Mouse (Mus musculus) R1 (cell line): ENCODE measurements around the gene Auts2.

Experiments used
- DNase-seq: peaks from one replicate; pipeline ENCODE4 v3.0.0-alpha.2; 2018; ENCODE audit warnings: low read depth, low spot score

The Auts2 gene

DNA sequence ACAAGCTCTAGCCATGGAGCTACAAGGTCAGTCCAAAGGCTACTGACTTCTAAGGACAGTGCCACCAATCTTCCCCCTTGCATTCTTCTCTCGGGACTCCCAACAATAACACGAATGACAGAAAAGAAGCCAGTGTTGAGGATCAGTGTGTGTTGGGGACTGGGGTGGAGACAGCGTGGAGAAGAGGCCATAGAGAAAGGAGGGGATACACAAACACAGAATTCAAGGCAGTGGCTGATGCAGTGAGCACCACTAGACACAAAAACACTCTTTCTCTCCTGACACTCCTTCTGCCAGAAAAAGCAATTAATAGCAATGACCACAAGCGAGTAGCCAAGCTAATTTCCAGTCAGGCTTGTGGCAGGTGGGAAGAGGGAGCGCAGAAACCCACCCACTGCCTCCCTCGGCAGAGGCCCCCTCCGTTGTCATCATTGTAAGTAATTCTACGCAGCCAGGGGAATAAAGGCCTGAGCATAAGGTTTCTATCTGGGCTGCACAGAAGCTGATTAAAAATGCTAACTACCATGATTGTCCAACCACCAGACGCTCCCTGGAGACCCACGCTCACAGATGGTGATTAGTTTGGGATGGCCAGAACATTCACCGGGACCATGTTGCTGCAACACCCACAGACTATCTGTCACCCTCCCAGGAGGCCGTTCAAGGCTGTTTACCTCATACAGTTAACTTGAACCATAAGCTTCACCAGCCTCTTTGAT, 862.9 kb downstream of the Auts2 start:
- DNase-seq, result no peak

DNA sequence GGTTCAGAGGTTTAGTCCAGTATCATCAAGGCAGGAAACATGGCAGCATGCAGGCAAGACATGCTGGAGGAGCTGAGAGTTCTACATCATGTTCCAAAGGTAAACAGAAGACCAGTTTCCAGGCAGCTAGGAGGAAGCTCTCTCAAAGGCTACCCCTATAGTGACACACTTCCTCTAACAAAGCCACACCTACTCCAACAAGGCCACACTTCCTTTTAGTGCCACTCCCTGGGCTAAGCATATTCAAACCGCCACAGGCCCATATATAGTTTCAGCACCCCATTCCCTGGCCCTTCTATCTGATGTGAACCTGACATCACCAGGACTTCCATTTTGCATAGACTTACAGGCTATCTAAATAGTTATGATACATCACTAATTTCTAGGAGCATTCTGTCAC, 863.6 kb downstream of the Auts2 start:
- peak; percentile 16 for DNase-seq

DNA sequence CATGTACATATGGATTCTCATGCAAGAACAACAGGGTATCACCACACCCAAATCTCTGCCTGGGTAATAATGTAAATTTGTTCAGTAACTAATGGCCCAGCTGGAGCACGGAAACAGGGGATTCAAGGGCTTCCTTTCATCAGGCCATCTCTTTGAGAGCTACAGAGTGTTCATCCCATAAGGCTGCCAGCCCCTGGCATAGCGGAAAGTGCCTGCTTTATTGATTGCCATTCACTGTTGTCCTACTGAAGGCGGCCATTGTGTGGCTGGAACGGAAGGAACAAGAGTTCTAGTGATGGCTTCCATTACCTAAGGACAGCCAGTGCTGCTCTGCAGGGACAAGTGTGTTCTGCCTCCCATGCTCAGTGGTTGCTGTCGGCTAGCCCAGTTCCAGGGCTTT, 865.6 kb downstream of the Auts2 start:
- peak; percentile 36 for DNase-seq

DNA sequence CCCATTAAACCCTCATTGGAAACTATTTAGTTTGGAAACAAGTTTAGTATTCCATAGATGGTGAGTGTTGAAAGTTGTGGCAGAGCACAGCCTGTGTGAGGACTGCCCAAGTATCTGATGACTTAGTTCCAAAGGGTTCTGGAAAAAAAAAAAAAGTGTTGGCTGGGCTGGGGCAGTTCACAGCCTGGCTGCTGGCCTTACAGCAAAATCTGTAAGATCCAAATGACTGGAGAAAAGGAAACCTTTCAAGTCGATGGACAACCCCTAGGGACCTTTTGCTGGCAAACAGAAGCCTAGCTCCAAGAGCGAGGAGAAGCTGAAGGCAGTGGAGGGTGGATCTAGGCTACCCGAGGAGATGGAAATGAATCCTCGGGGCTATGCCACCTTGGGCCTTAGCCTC, 869.4 kb downstream of the Auts2 start:
- DNase-seq, result no peak

DNA sequence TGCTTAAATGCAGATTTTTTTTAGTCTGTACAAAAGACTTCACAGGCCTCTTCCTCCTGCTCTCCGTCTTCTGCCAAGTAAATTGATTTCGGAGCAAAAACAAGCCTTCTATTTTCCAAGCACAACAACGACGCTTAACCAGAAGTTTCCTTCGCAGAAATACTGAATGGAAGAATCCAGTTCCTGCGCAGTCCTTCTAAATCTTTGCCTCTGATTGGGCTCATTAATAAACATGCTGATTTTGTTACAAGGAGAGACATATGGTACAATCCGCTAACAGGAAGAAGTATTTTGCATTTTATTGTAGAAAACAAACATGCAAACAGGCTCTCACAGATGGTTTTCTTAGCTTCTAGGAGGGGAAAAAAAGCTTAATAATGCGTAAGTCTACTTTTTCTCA, 878.1 kb downstream of the Auts2 start:
- DNase-seq, result no peak

DNA sequence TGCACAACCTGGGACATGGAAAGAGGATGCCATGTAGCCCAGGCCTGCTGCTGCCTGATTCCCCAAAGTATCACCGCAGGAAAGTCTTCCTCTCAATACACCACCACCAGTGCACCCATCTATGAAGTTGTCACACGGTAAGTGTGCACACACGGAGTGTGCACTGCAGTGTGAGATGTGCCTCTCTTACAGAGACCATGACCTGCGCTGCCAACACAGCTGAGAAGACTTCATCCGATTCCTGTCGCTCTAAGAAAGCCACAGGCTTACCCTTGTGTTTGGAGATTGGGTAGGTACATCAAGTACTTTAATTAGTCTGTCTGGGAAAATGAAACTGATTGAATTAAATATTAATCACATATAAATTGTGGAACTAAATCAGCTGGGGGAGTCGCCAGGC, 878.5 kb downstream of the Auts2 start:
- no peak for DNase-seq

DNA sequence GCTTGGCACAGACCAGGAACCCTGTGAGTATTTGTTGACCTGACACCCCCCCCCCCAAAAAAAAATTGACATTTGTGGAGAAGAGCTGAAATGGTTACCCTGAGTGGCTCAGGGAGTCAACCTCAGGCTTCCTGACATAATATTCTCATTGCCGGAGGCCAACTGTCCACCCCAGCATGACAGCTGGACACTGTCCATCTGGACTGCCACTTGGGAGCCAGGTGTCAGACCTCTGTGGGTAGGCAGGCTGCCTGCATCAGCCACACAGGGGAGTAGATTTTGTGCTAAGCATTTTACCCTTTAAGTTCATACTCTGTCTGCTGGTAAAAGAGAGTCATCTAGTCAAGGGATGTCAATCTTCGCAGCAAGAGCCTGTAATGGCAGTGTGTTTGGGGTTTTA, 880.5 kb downstream of the Auts2 start:
- DNase-seq, result no peak

DNA sequence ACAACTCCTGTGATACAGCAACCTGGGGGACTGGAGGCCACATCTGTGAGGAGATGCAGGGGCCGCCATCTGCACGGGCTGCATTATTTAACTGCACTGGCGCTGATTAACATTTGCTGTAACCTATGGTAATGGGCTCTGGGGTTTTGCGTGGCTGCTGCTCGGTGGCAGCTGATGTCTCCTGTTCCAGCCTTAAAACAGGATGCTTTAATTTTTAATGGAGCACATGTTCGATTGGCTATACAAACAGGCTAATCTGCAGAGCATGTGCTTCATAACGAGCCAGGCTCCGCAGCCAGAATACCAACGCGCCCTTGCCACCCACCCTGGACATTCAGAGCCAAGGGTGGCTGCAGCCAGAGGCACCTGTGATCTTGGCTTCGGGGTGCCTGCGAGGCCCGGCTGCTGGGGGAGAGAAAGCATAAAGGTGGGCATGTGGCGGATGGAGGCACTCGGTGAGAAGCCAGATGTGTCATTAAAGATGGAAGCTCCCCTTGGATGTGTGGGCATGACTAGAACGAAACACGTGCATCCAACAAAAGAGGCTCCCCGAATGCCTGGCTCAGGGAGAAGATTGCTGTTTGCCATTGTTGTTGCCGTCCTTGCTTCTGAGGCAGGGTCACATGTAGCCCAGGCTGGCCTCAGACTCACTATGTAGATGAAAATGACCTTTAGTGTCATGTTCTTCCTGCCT, 884.2 kb downstream of the Auts2 start:
- no peak for DNase-seq

DNA sequence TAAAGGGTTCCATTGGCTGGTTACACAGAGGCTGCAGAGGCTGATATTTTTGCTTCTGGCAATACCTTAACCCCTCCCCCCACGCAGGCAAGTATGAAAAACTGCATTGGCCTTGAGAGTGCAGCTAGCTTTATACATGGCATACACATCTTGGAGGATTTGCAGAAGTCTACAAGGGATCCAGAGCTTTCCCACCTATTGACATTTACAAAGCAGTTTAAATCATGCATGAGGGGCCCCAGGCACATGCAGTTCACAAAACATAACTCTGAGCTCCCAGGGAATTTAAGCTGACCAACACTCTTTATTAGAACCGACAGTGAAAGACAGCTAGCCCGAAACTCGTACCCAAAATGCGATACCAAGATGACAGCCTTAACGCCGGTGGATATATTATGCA, 888.9 kb downstream of the Auts2 start:
- no peak for DNase-seq

DNA sequence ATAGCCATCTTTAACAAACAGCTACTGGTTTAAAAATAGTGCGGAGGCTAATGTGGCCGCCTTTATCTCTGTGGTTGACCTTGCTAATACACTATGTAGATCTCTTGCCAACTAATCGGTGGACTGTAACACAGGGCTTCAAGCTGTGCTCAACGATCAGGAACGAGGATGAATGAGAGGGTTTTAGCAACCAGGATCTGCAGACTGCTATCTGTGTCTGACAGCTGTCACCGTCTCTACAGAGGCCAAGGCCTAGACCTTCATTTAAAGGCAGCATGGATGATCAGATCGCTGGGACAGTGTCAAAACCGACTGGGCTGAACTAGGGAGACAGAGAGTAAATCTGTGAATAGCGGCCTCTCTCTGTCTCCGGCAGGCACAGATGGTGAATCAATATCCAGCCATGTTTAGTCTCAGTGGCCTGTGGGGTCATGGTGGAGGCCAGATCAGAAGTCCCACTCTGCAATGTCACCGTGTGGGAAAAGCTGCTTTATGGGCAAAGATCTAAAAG, 892.7 kb downstream of the Auts2 start:
- peak; percentile 17 for DNase-seq

DNA sequence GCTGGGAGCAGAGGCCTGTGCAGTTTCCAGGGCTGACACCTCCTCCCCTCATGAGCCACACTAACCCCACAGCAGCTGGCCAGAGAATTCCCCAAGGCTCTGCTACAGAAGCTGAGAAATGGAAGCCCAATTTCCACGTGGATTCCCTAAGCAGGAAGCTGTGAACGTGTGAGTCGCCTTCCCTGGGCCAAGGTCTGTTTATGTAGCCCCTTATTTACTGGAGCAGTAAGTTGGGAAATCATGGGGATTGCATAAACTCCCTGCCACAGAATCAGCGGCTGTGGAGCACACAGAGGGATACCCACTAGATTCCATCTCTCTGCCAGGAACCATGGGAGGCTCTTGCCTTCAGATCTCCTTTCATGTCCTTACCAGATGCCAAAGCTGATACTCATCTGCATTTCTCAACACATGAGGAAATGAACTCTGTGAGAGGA, 895.4 kb downstream of the Auts2 start:
- no peak for DNase-seq

DNA sequence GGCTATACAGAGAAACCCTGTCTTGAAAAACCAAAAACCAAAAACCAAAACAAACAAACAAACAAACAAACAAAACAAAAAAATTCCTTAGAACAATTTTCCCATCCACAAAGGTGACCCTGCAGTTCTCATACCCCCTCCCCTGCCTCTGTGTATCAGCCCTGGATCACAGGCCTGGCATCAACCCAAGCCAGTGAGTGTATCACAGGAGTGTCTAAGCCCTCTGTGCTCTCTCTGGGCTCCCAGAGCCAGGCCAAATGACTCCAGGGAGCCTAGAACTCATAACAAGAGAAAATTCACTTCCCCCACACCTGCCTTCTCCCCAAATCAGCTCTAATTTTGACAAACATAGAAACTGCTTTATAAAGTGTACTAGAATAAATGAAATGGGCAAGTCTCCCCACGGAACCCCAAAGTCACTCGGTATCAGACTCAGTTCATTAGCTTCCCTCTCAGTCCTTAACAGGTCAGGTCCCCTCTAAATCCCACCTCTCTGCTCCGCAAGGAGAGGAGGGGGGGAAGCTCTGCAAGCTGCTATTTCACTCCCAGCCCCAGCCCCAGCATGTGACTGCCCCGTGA, 896.0 kb downstream of the Auts2 start:
- DNase-seq, result no peak

DNA sequence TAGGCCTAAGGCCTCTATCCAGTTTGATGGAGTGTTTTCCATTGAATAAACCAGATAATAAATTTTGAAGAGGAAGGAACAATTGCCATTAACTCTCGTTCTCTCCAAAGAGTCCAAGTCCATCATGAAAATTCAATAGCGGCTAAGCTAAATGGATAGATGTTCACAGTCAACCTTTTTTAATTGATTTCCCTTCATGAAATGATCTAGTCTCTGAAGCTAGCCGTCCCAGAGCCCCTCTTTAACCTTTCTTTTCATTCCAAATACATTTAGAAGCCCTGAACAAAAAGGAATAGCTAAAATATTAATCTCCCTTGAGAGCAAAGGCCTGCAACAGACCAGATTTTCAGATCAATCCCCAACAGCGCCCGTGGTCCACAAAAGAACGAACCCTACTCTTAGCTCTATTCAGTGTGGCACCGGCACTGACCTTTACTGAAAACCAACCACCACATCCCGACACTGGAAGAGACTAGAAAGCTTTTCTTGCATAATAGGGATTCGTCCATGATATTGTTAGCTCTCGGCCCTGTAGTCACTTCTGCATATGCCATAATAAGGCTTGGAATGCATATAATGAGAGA, 896.9 kb downstream of the Auts2 start:
- DNase-seq, result no peak

DNA sequence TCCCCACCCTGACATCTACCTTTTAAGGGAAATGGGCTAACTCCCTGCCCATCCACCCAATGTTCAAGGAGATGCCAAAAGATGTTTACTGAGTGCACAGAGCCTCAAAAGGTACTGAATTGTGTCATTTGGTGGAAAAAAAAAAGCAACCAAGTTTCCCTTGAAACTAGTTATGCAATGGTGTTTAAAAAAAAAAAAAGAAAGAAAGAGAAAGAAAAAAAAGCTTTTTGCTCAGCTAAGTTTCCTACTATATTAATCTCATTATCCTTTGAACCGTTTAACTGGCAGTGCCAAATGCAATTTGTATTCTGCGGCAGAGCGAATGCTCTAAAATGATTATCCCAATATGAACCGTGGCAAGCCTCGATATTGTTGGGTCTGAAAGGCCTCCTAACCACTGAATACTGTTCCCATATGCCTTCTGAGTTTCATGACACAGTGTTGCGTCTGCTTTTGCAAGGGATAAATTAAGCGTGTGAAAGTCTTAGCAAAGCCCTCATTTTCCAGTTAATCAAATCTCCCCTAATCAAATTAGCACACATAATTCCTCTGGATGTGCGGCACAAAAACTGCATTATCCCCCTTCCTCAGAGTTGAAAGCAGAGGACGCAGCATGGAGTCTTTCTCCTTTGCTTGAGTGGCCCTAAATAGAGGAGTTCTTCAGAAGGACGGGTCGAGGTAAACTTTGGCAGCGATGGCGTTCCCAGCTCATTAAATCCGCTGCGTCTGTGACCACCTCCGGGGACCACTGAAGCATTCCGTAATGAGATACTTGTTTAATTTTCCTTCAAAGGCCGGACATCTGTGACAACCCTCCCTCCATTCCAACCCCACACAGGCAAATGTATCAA, 897.6 kb downstream of the Auts2 start:
- DNase-seq, result no peak

DNA sequence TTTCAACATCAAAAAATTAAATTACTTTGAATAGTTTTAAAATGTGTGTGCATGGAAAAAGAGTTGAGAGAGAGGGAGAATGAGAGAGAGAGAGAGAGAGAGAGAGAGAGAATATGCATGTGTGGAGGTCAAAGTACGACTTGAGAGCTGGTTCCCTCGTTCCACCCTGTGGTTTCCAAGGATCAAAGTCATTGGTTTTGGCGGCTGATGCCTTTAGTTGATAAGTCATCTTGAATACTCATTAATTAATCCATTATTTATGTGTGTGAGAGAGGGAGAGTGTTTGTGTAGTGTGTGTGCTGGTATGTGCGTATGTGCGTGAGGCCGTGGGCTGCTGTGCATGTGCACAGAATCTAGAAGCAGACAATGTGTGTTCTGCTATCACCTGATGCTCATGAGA, 898.8 kb downstream of the Auts2 start:
- no peak for DNase-seq

DNA sequence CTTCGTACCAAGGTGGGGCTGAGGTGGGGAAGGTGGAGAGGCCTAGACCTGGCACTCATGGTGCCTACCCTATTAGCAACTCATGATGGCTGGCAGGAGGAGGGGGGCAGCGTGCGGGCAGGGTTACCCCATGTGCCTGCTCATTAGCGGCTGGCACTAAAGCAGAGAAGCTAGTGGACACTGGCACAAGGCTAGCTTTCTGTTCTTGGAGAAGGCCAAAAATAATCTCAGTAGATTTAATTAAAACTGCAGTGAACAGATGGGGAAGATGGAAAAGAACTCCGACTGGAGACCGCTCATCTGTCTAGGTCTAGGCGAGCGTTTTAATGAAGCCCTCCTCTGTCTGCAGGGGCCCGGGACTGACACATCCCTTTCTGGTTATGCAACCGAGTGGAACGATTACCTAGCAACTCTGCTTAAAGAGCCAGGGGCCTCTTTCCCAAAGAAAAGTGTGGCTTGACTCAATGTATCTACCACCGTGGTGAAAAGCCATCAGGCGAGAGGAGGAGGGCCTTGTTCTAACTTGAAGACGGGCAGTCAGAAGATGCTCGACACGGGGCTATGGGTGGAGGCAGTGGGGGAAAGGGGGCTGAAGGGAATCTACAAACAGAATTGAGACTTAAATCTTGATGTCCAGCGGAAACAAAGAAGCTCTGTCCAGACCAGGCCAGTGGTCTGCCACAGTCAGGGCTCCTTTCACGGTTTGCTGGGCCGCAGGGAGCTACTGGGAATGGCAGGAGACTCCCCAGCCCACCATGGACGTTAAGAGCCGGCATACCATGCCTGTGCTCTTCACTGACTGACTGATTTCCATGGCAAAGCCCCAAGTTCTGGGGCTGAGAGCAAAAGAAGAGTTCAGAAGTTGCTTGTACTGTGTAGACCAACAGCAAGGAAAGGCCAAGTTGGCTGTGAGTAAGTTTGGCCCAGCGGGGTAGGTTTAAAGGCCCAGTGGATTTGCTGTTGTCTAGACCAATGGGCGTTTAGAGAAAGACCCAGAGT, 899.7 kb downstream of the Auts2 start:
- DNase-seq, result no peak

DNA sequence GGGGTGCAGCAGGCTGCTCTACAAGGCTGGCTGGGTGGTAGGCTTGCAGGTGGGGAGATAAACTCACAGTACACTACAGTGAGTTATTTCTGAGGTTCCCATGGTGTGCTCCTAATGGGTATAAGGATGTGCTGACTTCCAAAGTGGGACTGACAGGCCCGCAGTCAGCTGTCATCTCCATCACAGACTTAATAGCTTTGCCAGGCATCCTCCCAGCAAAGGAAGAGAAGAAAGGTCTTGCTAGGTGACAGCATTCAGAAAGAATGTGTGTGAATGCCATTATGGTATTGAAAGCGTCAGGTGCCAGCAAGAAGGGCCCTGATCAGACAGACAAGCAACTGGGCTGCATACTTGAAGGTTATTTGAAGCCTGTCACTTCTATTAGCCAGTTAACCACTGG, 900.4 kb downstream of the Auts2 start:
- DNase-seq, result no peak

DNA sequence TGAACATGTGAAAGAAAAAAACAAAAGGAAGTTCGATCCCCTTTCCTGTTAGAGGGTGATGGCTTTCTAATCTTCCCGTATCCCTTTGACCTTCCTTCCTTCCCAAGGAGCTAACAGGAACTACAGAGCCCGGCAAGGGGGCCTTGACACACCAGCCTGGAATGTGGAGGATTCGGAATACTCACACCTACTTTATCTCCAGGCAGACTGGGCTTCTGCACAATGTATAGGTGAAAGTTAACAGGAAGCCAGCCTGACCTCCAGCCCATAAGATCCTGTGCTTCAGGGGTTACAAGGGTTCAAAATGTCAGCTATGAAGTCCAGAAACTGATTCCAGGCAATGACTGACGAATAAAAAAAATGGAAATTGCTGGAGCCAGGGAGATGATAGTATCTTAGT, 906.7 kb downstream of the Auts2 start:
- peak; percentile 56 for DNase-seq

DNA sequence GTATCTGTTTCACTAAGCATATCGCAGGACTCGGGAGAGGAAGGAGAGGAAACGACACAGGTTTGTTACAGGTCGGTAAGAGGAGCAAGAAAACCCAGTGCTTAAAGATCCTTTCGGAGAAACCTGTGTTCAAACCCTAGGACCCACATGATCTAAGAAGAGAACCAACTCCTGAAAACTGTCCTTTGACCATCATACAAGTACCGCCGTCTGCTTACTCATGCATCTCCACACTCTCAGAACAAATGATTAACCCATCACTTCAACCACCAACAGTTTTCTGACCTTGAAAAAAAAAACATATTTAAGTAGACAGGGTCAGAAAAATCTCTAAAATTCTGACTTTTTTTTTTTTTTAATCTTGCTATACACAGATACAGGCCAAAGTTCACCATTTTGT, 908.4 kb downstream of the Auts2 start:
- no peak for DNase-seq

DNA sequence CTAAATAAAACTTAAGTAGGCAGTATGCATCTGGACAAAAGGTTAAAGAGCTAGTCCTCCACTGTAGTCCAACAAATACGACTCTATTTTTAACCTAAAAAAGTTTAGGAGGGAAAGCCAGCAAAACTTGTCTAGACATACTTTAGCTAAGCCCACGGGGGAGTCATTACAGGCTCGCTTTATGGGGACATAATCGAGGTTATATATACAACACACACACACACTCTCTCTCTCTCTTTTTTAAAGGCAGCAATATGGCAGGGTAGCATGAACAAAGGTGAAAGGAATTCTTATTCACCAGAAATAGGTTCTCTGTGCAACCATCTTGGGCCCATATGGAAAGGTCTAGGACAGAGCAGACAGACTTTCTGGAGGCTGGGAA, 911.2 kb downstream of the Auts2 start:
- no peak for DNase-seq
